Mouse (Mus musculus) liver, postnatal 0 days (tissue): Measurements from ENCODE around the gene Adamts10.

Experiments
- CTCF ChIP-seq: sonication (generic); IDR thresholded peaks from 2 replicates; pipeline ENCODE4 v1.5.1; 2016; ENCODE audit warnings: antibody characterized with exemption, low read depth
- EP300 ChIP-seq: IDR thresholded peaks from 2 replicates; pipeline ENCODE4 v1.6.1; 2016; ENCODE audit warnings: antibody characterized with exemption, low read depth, mild to moderate bottlenecking

DNA sequence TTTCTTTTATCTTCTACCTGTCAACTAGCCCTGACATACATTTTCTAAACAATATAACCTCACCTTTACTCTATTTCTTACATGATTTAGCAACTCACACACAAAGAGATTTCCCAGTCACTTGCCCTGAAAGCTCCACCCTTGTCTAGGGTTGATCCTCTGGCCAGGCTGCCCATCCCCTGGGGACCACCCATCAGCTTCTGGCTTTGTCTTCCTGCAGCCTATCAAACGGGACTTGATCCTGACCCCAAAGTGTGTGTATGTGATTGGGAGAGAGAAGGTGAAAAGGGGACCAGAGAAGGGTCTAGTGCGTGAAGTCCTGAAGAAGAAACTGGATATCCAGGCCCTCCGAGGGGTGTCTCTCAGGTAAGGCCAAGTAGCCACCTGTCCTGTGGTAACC is 76.8 kb downstream of the Adamts10 start:
- TF ChIP-seq CTCF: no peak
- no peak for TF ChIP-seq EP300
